Mouse (Mus musculus) kidney, adult 9 months (tissue): ENCODE data around the gene Irf6.

Experiments
- DNase-seq: peaks from one replicate; pipeline ENCODE4 v3.0.0; 2022

Irf6 gene

DNA sequence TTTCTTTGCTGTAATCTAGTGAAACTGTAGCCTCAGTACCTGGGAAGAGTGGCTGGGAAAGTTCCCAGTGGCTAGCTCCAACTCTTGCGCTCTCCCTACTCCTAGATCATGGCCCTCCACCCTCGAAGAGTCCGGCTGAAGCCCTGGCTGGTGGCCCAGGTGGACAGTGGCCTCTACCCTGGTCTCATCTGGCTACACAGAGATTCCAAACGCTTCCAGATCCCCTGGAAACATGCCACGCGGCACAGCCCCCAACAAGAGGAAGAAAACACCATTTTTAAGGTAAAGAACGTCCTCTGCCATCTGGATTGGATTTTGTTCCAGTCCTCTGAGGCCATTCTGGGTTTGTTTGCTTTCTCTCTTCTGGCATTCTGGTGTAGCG lies 4.2 kb downstream of the Irf6 start:
- DNase-seq = peak; percentile 52

DNA sequence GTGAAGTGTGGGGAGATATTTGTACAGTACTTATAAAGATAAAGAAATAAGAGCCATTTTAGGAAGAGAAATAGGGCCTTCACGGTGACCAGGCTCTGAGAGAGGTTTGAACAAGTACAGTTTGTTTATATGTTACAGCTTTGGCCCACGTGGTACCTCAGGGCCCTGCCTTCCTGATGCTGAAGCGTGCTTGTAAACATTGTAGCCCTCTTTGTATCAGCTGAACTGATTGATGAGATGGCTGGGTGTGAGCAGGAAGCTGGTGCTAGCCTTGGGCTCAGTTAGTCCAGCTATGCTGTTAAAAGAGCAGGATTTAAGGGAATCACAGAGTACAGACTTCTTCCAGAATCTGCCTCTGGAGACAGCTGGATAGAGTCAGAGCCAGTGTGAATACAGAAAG lies 6.3 kb downstream of the Irf6 start:
- DNase-seq = no peak

DNA sequence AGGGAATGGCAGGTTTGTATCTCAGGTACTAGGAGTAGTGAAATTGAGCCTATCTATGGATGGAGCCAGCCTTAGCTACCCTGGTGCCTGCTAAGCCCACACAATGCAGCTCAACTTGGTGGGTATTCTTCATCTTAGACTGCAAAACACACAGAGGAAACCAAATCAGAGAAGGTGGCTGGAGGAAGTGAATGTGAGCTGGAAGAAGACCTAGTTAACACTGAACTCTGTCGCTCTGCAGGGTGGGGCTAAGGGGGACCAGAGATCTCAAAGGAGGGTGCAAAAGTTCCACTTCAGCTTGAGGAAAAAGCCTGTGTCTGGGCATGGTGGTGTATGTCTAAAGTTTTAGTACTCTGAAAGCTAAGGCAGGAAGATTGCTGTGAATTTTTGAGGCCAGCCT lies 6.7 kb downstream of the Irf6 start:
- no peak for DNase-seq

DNA sequence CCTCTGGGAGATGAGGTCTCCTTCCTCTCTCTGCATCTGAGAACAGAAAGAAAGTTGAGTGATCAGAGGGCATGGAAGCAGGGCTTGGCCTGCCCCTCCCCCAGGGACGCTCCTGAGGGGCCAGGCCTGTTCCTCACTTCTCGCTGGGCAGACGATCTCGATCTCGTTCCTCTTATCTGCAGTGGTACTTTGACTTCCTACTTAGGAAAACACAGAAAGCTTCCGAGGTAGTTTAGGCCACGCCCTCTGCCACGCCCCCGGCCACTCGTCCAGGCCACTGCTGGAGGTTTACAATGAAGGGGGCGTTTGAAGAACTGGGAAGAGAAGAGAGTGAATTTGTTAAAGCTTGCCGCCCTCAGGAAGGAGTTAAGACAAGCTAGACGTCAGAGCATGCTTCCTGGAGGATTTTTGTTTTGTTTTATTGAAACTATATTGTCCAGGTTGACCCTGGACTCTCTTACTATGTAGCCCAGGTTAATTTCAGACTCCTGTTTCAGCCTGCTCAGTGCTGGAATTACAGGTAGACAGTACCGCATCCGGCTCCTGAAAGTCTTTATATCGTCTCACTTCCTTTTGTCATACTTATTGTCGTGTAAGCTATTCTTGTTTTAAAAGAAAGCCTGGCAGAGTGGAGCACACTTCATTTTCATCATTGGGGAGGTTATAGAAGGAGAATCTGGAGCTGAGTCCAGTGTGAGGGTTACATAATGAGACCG lies 7.6 kb downstream of the Irf6 start:
- peak; percentile 30 for DNase-seq

DNA sequence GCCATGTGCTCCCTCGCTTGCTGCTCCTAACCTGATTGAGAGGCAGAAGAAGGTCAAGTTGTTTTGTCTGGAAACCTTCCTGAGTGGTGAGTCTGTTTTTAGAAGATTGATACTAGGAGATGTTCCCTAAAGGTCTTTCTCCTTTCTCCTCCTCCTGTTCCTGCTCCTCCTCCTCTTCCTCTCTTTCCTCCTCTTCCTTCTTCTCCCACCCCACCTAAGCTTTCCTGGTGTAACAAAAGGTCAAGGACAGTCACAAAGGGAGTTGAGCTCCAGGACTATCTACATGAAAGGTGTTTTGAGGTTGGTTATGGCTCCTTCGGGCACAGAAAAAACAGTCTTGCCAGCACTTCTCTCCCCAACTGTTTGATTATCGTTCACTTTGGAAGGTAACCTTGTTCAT lies 14.8 kb downstream of the Irf6 start, which contains the start of gene A130010J15Rik:
A130010J15Rik (plus strand) TSS at position 301 of the 400 bp plus-strand sequence.
- no peak for DNase-seq

- no peak for DNase-seq
These were observed 16.3 kb downstream of the Irf6 start for GRCm38 (mm10) chr1:193169228-193169627.

DNA sequence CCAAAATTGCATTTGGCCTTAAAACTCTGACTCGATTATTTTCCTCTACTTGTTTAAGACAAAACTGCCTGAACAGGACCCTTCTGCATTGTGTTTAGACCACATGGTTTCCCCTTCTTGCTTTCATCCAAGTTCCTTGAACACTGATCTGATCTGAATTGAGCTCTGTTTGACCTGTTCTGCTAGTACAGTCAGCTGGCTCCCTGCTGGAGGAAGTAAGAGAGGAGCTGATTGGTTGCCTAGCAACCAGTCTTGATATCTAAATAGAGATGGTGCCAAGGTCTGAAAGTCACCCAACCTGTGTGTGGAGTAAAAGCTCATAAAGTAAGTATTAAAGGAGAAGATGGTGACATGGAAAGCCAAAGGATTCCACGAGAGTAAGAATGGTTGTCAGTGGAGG lies 16.9 kb downstream of the Irf6 start:
- DNase-seq = peak; percentile 42

DNA sequence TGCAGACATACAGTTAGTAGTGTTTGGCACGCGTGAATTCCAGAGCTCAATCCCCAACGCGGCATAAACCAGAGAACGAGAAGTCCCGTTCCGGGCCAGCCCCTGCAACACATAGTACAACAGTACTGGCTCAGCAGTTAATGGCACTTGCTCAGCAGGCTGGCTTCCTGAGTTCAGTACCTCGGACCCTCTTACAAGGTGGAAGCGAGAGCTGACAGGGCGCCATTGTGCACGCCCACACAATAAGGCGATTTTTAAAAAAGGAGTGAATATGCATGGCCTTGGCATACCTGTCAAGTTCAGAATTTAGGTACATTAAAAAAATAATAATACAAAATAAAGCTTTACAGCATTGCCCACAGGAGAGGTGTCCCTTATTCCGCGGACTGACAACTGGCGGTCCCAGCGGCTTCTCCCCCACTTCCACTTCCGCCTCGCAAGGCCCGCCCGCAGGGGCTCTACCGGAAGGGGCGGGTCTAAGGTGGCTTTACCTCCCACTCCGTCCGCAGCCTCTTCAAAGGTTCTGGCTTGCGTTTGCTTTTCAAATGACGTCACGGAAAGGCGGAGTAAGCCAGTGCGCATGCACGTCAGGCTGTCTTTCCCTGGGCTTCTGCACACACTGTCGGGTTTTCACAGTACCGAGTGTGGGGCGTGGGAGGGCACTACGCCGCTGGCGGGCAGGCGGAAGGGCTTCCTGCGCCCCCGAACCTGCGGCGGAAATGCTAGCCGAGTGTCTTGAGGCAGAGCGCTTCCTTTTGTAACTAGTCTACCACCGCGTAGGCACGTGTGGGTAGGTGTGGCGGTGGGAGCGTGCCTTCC lies 20.3 kb downstream of the Irf6 start:
- DNase-seq = peak; percentile 98

DNA sequence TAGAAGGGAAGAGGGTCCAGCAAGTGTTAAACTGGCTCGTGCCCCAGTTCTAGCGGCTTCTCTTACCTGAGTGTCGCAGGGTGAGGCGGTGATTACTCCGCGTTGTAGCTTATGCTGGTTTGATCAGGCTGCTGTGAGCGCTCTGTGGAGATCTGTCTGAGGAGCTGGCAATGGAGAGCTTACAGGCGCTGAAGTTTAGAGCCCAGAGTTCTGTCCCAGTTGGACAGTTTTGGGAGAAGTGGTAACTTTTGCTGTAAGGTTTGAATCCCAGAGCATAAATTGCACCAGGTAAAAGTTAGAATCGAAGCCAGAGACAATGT lies 20.9 kb downstream of the Irf6 start:
- no peak for DNase-seq

DNA sequence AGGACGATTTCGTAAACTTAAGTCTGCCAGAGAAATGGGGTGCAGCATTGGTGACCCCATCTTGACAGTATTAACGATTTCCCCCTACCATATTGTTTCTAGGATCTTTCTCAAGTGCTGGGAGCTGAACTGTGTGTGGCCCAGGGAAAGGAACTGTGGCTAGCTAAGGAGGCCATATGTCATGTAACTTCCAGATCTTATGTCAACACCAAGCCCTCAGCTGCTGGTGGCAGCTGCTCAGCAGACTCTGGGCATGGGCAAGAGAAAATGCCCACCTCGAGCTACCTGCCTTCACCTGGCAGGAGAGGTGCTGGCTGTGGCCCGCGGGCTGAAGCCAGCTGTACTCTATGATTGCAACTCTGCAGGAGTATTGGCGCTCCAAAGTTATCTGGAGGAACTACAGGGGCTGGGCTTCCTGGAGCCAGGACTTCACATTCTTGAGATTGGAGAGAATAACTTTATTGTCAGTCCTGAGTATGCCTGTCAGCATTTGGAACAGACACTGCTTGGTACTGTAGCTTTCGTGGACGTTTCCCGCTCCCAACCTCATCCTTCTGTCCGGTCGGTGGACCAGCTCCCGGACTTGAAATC lies 21.3 kb downstream of the Irf6 start:
- no peak for DNase-seq

DNA sequence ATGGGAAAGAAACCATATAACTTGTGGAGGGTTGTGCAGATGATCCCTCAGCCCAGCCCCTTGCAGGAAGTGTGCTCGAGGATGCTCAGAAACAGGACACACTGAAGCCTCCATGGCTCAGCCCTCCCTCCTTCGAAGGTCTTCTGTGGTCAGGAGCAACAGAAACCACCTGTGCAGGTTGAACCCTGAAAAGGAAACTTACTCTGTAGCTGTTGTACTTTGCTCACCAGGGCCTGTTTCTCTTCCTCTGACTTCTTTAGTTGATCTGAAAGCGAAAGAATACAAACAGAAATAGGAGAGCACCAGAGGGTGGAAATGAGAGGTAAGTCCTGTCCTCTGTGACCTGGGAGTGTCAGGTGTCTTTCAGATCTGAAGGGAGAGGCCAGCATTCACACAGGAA lies 28.2 kb downstream of the Irf6 start:
- DNase-seq = no peak

- no peak for DNase-seq
These were observed 35.3 kb downstream of the Irf6 start for GRCm38 (mm10) chr1:193188257-193188656.

- no peak for DNase-seq
These were observed 36.3 kb downstream of the Irf6 start for GRCm38 (mm10) chr1:193189151-193189621.

DNA sequence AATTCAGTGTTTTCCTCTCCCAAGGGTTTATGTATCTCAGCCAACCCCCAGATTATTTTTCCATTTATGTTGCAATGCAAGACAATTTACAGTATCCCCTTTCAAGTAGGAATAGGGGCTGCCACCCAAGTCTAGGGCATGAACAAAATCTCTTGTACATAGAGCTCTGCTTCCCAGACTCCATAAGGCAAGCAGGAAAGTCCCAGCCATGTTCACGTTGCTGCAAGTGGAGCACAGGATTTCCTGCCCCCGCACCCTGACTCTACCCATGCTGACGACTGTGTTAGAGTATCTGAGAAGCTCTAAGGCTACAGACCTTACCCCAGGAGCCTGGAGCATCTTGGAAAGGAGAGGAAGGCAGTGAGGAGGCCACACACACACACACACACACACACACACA lies 36.9 kb downstream of the Irf6 start:
- DNase-seq = no peak

GRCm38 (mm10) chr1:193191675-193192283 lies 38.9 kb downstream of the Irf6 start:
- no peak for DNase-seq

DNA sequence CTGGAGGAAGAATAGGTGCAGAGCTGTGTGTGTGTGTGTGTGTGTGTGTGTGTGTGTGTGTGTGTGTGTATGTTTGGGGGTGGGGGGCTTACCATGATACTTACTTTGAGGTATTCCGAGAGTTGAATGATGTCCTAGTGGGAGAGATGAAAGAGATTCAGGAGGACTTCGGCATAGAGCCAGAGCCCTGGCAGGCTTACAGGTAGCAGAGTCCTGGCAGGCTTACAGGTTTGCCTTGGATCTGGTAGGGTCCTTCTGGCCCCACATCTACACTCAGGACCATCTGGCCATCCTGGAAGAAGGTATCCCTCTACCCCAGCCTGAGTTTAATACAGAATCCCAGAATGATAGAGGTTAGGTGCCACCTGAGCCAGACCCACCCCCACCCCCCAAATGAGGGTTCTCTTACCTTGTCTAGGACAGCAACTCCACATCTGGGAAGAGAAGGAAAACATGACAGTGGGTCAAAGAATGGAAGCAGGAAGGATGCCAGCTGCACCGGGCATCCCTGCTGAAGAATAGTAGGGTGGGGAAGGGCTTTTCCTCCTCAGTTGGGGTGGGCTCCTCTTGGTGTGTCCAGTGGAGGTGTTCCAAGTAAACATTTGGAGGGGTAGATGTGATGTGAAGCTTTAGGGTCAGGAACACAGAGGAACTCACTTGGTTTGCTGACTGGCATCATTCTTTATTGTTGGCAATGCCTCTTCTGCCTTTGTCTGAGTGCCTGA lies 41.7 kb downstream of the Irf6 start:
- DNase-seq = no peak

DNA sequence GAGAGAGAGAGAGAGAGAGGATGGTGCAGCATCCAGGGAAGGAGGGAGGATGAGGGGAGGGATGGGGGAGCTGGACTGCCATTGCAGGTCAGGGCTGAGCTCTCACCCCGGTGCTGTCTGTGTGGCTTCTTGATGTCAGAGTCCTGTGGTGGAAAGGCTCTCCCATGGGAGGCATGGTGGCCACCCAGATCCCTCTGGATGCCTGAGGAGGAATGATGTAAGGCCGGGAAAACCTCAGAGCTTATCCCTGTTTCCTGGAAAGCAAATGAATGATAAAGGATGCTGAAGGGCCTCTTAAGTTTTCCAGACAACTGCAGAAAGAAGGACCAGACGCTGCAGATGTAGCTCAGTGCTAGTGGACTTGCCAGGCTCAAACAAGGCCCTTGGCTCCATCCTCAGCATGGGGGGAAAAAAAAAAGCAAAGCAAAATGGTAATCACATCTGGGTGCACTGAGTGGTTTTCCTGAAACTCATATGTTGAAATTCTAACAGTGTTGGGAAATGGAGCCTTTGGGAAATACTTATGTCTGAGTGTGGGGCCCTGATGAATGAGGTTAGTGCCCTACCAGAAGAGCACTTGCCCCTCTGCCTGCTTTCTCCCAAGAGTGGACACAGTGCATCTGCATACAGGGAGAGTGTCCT lies 42.4 kb downstream of the Irf6 start:
- no peak for DNase-seq

DNA sequence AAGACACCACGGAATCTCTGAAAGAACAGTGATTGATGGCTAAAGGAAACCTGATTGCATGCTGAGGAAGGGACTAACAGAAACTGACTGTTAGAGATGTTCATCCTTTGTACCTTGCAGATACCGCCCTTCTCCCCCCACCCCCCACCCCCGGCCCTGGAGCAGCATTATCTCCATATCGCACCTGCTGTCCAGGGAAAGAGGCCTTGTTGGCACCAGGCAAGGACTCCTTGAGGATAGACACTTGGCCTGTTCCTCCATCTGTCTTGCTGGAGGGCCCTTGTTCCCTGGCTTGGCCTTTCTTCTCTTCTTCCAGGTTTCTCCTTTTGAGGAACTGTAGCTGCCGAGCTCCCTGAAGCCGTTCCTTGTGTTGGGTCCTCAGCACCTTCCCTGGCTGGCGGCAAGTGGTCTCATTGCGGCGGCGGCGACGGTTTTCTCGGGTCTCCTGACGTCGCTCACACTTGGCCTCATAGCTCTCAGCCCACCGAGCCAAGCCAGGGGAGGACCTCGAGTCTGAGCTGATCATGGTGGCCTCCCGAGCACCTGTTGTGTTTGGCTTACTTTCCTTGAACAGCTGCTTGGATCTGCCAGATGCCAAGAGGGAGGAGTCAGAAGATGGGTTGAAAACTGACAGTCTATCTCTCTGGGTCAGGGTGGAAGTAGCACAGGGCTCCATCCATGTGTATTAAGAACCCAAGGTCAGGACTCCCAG lies 44.7 kb downstream of the Irf6 start:
- DNase-seq = no peak

GRCm38 (mm10) chr1:193198312-193198711 lies 45.4 kb downstream of the Irf6 start:
- no peak for DNase-seq

- DNase-seq = no peak
These were observed 47.9 kb downstream of the Irf6 start for GRCm38 (mm10) chr1:193200640-193201382.

- no peak for DNase-seq
These were observed 48.5 kb downstream of the Irf6 start, which contains the start of gene Traf3ip3 for GRCm38 (mm10) chr1:193201383-193201778. TSS of gene Traf3ip3 (minus strand) at chr1:193201703.
